Mouse (Mus musculus) forebrain, embryonic 16.5 days (tissue): Measurements from ENCODE around the gene Lcp1. TPM values are rescaled to one million over a fixed set of nuclear protein-coding genes. Genes with fewer than 3 reads are reported as not detected.

ENCODE experiments used
- ATAC-seq: fragments of 200-750 bp; cut with Nextera tagmentation; 2 replicates; pipeline ENCODE4 v1.8.0; 2017; ENCODE audit warnings: mild to moderate bottlenecking, moderate library complexity
- H3K27ac ChIP-seq: fragments of 300-500 bp; sonication (generic); 2 replicates; pipeline ENCODE4 v1.5.1; 2014; ENCODE audit warnings: low read length, control low read depth
- H3K27me3 ChIP-seq: fragments of 300-500 bp; sonication (generic); replicated peaks from 2 replicates; pipeline ENCODE4 v1.6.1; 2014; ENCODE audit warnings: low read length; ENCODE audit not compliant: control insufficient read depth, insufficient read depth
- H3K36me3 ChIP-seq: fragments of 300-500 bp; sonication (generic); 2 replicates; pipeline ENCODE4 v1.6.1; 2014; ENCODE audit not compliant: control insufficient read depth, insufficient read depth
- H3K4me1 ChIP-seq: fragments of 300-500 bp; sonication (generic); replicated peaks from 2 replicates; pipeline ENCODE4 v1.6.1; 2014; ENCODE audit warnings: low read length; ENCODE audit not compliant: control insufficient read depth, insufficient read depth
- H3K4me2 ChIP-seq: fragments of 300-500 bp; sonication (generic); 2 replicates; pipeline ENCODE4 v1.6.1; 2014; ENCODE audit warnings: mild to moderate bottlenecking, low read length, control low read depth
- H3K4me3 ChIP-seq: fragments of 300-500 bp; sonication (generic); replicated peaks from 2 replicates; pipeline ENCODE4 v1.5.1; 2014; ENCODE audit warnings: mild to moderate bottlenecking, low read length, control low read depth
- H3K9ac ChIP-seq: fragments of 300-500 bp; sonication (generic); replicated peaks from 2 replicates; pipeline ENCODE4 v1.6.1; 2014; ENCODE audit warnings: low read depth, low read length, control low read depth
- H3K9me3 ChIP-seq: fragments of 300-500 bp; sonication (generic); 2 replicates; pipeline ENCODE4 v1.6.1; 2016; ENCODE audit warnings: low read length; ENCODE audit not compliant: control insufficient read depth
- WGBS: fragments of 180-500 bp; shearing (Covaris S2); extraction: QIAGEN DNeasy Blood & Tissue Kit; methylation state at CpG from one replicate; pipeline ENCODE4 v1.1.7; 2014; 5-methylcytosine and 5-hydroxymethylcytosine counted together
- polyA plus RNA-seq: library from polyadenylated mRNA; unstranded; fragments of >200 nt; fragmentation: Nextera tagmentation; extraction: Ambion mirVana; gene quantifications from 2 replicates; pipeline ENCODE4 v1.2.1, GENCODE M21; 2015

Lcp1 gene
- polyA plus RNA-seq, 1 experiment from 2014 or later, result 11.7 TPM

GRCm38 (mm10) chr14:75174731-75175555, 44.0 kb downstream of the Lcp1 start:
- H3K9ac ChIP-seq, result no peak overlapping the region
- no peak for ATAC-seq
- no peaks in the 10 kb centered on the region for H3K36me3 ChIP-seq
- H3K27me3 ChIP-seq, result no peaks in the 10 kb centered on the region
- no peak overlapping the region for H3K4me3 ChIP-seq
- H3K9me3 ChIP-seq, result no peaks in the 10 kb centered on the region
- 86% methylated on average over 9 of the region's 9 CpGs for WGBS
- no peak overlapping the region for H3K4me2 ChIP-seq
- H3K27ac ChIP-seq, result no peak overlapping the region
- H3K4me1 ChIP-seq, result no peaks in the 10 kb centered on the region

DNA sequence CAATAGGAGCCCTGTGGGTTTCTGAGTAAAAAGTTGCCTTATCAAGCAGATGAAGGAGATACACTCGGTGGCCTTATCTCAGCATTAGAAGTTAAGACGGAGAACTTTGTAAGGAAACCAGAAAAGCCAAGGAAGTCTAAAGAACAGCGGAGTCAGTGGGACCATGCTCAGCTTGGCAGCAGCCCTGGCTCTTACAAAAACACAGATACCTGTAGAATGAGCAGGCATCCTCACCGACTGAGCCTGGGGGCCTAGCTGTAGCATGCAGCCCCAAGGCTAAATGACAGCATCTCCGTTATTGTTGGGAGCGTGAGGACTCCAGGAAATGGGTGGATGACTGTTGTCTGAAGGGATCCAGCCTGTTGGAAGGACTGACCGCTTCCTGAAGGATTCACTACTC, 44.9 kb downstream of the Lcp1 start:
- no peaks in the 10 kb centered on the region for H3K4me1 ChIP-seq
- no peak overlapping the region for H3K27ac ChIP-seq
- H3K27me3 ChIP-seq, result no peaks in the 10 kb centered on the region
- H3K9ac ChIP-seq, result no peak overlapping the region
- H3K9me3 ChIP-seq, result no peaks in the 10 kb centered on the region
- H3K36me3 ChIP-seq, result no peaks in the 10 kb centered on the region
- 89% methylated on average over 7 of the region's 7 CpGs for WGBS
- ATAC-seq, result no peak
- H3K4me2 ChIP-seq, result no peak overlapping the region
- no peak overlapping the region for H3K4me3 ChIP-seq

DNA sequence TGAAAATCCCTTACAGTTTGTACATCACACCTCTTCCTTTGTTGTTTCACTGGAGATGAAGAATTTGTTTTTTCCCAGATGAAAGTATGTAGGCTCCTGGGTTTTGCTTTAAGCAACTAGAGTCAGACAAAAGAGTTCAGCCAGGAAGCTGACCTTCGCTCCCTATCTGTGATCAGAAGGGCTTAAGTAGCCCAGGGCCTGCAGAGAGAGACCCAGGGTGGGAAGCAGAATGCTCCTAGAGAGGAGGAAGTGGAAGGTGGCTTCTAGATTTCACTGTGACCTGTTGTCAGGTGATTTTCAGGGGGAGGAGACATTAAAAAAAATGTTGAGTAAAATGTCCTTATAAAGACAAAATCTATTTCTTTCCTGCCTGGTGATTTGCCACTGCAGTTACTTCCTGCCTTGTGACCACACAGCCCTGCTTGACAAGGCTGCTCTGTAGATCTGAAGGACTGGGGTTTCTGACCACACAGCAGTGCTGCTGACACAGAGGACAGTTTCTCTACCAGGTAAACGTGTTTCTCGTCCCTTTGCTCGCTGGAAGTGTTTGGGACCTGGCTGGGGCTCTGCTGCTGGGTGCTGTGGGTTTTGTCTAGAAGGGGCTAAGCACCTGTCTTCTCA, 45.6 kb downstream of the Lcp1 start:
- H3K9ac ChIP-seq, result no peak overlapping the region
- no peak overlapping the region for H3K4me3 ChIP-seq
- H3K27ac ChIP-seq, result no peak overlapping the region
- no peaks in the 10 kb centered on the region for H3K4me1 ChIP-seq
- H3K27me3 ChIP-seq, result no peaks in the 10 kb centered on the region
- H3K9me3 ChIP-seq, result no peaks in the 10 kb centered on the region
- ATAC-seq, result no peak
- 73% methylated on average over 4 of the region's 4 CpGs for WGBS
- no peaks in the 10 kb centered on the region for H3K36me3 ChIP-seq
- H3K4me2 ChIP-seq, result no peak overlapping the region

- ATAC-seq, result no peak
- H3K4me3 ChIP-seq, result no peak overlapping the region
These were observed 46.5 kb downstream of the Lcp1 start for GRCm38 (mm10) chr14:75177400-75177799.

GRCm38 (mm10) chr14:75178384-75178793, 47.5 kb downstream of the Lcp1 start:
- Histone ChIP-seq H3K9ac (no peak overlapping the region), H3K4me2 (no peak overlapping the region), H3K36me3 (no peaks in the 10 kb centered on the region), H3K4me1 (no peaks in the 10 kb centered on the region), H3K27ac (no peak overlapping the region), H3K27me3 (no peaks in the 10 kb centered on the region), H3K9me3 (no peaks in the 10 kb centered on the region), H3K4me3 (no peak overlapping the region)
- 76% methylated on average over 14 of the region's 14 CpGs for WGBS
- no peak for ATAC-seq

More at GRCm38 (mm10) chr14:75177400-75177799, 46.5 kb downstream of the Lcp1 start:
- H3K4me1 ChIP-seq, result no peaks in the 10 kb centered on the region
- H3K9me3 ChIP-seq, result no peaks in the 10 kb centered on the region
- no peaks in the 10 kb centered on the region for H3K36me3 ChIP-seq
- H3K9ac ChIP-seq, result no peak overlapping the region
- no peaks in the 10 kb centered on the region for H3K27me3 ChIP-seq
- 79% methylated on average over 3 of the region's 3 CpGs for WGBS
- H3K27ac ChIP-seq, result no peak overlapping the region
- no peak overlapping the region for H3K4me2 ChIP-seq

GRCm38 (mm10) chr14:75178801-75179211, 47.9 kb downstream of the Lcp1 start:
- WGBS, result 86% methylated on average over 10 of the region's 10 CpGs
- Histone ChIP-seq H3K9me3 (no peaks in the 10 kb centered on the region), H3K4me1 (no peaks in the 10 kb centered on the region), H3K4me2 (no peak overlapping the region), H3K27me3 (no peaks in the 10 kb centered on the region), H3K27ac (no peak overlapping the region), H3K4me3 (no peak overlapping the region), H3K9ac (no peak overlapping the region), H3K36me3 (no peaks in the 10 kb centered on the region)
- no peak for ATAC-seq

- H3K27ac ChIP-seq, result no peak overlapping the region
- no peaks in the 10 kb centered on the region for H3K9me3 ChIP-seq
- no peak overlapping the region for H3K4me2 ChIP-seq
- no peak overlapping the region for H3K4me3 ChIP-seq
- ATAC-seq, result no peak
- H3K4me1 ChIP-seq, result no peaks in the 10 kb centered on the region
- H3K36me3 ChIP-seq, result no peaks in the 10 kb centered on the region
- no peaks in the 10 kb centered on the region for H3K27me3 ChIP-seq
- 85% methylated on average over 20 of the region's 20 CpGs for whole genome bisulfite sequencing
- no peak overlapping the region for H3K9ac ChIP-seq
These were observed 48.5 kb downstream of the Lcp1 start for GRCm38 (mm10) chr14:75179255-75179963.

DNA sequence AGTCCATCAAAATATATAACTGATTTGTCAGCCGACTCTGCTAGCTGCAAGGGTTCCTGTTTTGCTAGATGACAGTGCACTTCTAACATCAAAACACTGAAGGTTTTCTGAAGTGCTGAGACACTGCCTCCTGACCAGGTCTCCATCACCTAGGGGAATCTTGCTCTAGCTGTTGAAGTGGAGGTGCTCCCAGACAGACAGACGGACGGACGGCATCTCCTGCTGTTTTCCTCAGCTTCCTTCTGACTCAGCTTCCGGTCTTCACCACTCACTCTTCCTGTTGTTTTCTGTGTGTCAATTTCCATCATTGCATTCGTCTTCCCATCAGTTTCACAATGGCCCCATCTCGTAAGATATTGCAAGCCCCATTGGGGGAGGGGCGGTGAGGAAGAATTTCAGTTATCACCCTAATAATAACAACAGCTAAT, 49.7 kb downstream of the Lcp1 start:
- ATAC-seq, result no peak
- 89% methylated on average over 8 of the region's 8 CpGs for WGBS

More for the DNA sequence above, 49.7 kb downstream of the Lcp1 start:
- Histone ChIP-seq H3K9ac (no peak overlapping the region), H3K36me3 (no peaks in the 10 kb centered on the region), H3K9me3 (no peaks in the 10 kb centered on the region), H3K27ac (no peak overlapping the region), H3K4me1 (no peaks in the 10 kb centered on the region), H3K4me3 (no peak overlapping the region), H3K4me2 (no peak overlapping the region), H3K27me3 (no peaks in the 10 kb centered on the region)
